Mouse (Mus musculus): Measurements from ENCODE around the gene Spata7.
A peak's percentile ranks its signal among the peaks of the same experiment; 100 is the strongest.
"Not testable (repeated sequence)": the region's sequence is repeated elsewhere in the genome, so short reads cannot be mapped to it uniquely, and the experiment has no call there.

The Spata7 gene

GRCm38 (mm10) chr12:98627392-98628259 is at the start of gene Spata7:
TSS of gene Spata7 (plus strand) at chr12:98628157.
- peak; percentile 93 for DNase-seq (ENCODE audit: low spot score)

DNA sequence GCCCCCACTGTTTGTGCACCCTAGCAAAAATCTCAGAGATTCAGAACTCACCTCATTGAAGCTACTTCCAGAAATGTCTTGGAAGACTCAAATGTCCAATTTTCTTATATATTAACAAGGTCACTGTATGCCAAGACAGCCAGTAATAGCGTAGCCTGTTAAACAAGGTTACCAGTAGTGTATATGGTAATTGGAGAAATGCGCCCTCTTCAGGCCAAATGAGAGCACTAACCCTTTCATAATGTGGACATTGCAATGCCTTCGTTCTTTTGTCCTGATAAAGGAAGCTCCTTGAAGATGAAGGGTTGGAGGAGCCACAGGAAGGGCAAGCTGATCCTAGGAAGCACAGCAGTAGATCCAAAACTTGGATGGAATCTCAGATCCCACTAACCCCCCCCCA is 42.7 kb upstream of the Spata7 start:
- DNase-seq (ENCODE audit: low spot score) = peak; percentile 64

DNA sequence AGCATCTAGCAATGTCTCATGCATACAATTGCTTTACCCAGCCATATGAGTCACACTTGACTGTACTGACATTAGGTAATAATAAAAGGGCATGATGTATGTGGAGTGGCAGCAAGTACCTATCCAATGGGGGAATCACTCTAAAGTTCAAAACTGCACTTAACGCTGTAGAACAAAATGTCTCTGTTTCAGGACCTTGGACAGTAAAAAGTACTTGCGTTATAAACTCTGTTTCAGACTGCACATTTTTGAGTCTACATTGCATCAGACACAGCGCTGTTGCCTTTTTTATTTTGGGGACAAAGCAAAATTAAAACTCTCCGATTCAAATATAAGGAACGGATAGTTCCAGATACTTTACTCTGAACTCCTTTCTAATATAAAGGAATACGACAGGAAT is 39.4 kb upstream of the Spata7 start:
- peak; percentile 49 for DNase-seq (ENCODE audit: low spot score)

DNA sequence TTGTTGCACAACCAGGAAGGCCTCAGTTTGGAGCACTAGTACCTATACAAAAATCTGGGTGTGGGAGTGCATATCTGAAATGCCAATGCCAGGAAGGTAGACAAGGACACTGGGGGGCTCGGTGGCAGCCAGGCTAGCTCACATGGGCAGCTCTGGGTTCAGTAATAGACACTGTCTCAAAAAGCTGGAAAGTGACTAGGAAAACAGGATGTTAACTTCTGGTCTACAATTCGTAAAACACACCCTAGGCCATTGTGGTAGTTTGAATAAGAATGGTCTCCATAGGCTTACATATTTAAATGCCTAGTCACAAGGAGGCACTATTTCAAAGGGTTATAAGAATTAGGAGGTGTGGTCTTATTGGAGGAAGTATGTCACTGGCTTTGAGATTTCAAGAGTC is 36.9 kb upstream of the Spata7 start:
- DNase-seq (ENCODE audit: low spot score) = no peak

DNA sequence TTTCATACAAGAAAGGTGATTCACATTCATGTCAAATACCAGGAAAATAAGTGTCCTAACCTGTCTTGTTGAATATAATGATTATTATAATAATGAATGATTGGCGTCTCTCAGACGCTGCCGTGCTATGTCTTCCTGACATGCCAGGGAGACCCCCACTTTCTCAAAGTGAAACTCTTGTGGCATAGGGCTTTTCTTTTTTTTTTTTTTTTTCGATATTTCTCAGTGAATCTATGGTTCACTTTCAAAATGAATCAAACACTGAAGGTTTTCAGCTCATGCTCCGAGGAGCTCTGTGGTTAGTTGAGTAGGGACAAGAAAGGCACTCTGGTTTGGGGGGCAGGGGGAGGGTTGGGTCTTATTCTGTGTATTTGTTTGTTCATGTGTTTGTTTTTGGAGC is 27.1 kb upstream of the Spata7 start:
- no peak for DNase-seq (ENCODE audit: low spot score)

- DNase-seq (ENCODE audit: low spot score) = no peak
Observed at GRCm38 (mm10) chr12:98602114-98602513, 25.8 kb upstream of the Spata7 start.

DNA sequence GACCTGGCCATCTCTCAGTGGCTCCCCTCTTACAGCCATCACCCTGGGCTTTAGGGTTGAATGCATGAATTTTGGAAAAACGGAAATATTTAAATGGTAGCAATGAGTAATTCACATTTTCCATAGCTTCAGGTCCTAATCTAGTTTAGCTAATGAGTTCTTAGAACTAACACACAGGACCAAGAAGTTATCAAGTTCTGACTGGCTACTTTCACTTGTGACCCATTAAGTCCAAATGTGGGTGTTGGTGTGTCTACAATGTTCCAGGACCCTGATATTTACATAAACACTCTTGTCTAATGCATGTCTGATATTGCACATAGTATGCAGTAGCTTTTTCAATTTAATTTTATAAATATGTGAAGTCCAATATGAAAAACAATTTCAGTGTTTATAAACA is 22.7 kb upstream of the Spata7 start:
- no peak for DNase-seq (ENCODE audit: low spot score)

DNA sequence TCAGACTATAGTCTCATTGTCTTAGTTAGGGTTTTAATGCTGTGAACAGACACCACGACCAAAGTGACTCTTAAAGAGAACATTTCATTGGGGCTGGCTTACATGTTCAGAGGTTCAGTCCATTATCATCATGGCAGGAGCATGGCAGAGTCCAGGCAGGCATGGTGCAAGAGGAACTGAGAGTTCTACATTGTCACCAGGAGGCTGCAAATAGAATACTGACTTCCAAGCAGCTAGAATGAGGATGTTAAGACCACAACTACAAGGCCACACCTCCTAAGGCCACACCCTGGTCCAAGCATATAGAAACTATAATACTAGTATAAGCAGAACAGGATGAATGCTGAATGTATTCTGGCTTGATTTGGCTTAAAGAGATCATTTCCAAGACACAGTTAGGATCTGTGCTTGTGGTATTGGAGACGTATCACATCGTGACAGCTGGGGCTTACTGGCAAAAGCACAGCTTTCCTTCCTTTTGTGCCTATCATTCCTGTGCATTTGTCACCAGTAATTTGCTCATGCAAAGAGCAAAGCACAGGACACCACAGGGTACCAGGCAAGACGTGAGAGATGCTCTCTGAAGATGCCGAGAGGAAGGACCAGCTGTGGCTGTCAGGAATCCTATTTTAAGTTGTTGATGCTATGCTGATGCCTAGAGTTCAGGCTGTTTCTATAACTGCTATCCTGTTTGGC is 21.2 kb upstream of the Spata7 start:
- DNase-seq (ENCODE audit: low spot score) = no peak

DNA sequence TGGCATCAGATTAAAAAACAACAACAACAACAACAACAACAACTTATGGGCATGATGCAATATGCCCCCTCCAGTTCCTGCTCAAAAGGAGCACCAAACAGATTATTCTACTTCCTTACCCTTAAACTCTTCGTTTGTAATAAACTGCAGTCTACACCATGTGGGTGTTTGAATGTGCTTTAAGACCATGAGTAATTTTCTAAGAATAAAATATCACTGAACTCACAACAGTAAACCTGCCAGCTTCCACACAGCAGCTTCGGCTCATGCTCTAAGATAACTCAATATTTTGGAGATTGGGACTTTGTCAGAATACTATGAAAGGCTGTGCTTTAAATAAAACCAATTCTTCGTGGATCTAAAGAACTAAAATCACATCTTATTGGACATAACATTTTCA is 17.6 kb upstream of the Spata7 start:
- DNase-seq (ENCODE audit: low spot score) = no peak

DNA sequence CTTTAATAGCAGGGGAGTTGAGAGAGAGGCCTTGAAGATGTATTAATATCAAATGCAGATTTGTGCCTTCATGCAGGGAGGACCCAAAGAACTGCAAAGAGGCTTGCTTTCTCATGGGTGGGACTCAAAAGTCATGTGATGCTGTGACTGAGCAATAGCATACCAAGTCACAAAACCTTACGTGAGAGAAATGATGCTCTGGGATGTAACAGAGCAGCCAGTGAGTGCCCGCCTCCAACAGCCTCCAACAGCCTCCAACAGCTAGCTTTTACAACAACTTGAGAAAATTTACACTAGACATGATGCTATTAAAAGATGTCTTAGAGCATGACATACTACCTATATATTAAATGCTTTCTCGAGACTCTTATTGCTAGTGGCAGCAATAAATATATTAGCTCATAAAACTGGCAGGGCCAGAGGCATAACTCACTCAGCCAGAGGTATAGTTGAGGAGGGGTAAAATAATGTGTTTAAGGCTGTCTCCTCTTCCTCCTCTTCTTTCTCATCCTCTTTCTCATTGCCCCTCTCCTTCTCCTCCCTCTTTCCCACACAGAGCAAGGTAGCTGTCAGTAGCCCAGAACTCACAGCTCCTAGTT is 12.9 kb upstream of the Spata7 start:
- no peak for DNase-seq (ENCODE audit: low spot score)

- DNase-seq (ENCODE audit: low spot score) = no peak
Observed at GRCm38 (mm10) chr12:98615746-98616145, 12.2 kb upstream of the Spata7 start.

DNA sequence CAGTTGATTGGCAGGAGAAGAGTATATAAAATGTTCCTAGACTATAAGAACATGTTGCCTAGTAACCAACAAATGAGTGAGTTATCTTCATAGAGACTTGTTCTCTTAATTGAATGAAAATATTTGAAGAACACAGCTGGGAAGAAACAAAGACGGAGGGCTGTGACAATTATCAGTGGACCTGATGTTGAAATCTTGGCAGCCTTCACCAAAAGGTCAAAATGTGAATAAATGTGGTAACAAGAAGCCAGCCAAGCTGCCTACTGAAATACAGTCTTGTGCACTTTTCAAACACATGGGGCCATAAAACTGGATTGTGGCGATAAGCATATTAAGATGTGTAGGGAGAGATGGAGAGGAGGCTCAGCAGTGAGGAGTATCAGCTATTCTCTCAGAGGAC is 8.5 kb upstream of the Spata7 start:
- DNase-seq (ENCODE audit: low spot score) = no peak

GRCm38 (mm10) chr12:98620922-98621321 is 7.0 kb upstream of the Spata7 start:
- DNase-seq (ENCODE audit: low spot score) = peak; percentile 41

DNA sequence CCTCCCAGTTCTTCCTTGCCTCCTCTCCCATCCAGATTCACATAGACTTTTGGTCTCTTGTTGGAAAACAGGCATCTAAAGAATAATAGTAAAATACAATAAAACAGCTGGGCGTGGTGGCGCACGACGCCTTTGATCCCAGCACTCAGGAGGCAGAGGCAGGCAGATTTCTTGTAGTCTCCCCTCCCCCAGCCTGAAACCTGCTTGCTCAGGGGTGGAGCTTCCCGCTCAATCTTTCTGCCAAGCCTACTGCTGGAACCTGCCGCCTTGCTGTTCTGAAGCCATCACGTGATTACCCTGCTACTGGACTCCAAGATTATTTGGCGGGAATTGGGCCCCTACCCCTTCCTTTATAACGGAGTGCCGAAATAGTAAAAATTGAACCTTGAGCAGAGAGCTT is 4.7 kb upstream of the Spata7 start:
- DNase-seq (ENCODE audit: low spot score) = not testable (repeated sequence)

DNA sequence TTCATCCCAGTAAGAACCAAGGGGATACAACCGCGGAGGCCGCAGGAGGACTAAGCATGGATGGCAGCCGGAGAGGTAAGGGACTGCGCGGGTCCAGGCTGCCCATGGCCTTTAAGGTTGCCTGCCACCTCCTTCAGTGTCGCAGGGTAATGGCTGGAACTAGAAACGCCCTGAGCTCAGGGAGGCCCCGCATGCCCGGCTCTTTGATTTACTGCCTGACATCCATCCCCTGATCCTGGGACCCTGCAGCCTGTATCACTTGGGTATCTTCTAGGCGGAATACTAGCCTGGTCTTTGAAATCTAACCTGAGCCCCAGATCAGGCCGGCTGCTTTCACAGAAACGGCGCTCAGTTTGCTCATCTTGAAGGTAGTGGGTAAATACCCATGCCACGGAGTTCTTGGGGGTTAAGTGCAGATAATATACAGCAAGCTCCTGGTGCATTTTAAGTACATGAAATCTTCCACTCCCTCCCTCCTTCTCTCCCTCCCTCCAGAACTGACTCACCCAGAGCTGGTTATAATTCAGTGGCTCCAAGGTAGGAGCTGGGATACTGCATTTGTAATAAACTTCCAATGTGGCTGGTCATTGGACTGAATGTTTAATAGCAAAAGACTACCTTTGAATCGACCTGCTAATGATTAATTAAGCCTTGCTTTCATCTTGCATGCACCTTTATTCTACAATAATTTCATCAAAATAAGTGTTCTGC is 458 bp downstream of the Spata7 start:
- DNase-seq (ENCODE audit: low spot score) = no peak

DNA sequence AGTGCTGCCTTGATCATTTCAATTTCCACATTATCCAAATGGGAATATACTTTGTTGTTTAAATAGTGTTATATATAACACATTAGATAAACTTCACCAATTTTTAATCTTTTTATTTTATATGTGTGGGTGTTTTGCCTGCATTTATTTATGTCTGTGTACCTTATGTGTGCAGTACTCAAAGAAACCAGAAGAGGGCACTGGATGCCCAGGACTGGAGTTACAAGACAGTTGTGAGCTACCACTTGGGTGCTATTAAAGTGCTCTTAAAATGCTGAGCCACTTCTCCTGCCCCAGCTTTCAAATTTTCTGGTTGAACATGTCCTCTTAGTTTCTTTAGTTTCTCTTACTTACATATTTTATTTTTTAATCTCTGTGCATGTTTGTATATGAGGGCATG is 16.9 kb downstream of the Spata7 start:
- no peak for DNase-seq (ENCODE audit: low spot score)

- DNase-seq (ENCODE audit: low spot score) = peak; percentile 7
Observed at GRCm38 (mm10) chr12:98656873-98657272, 28.9 kb downstream of the Spata7 start.

DNA sequence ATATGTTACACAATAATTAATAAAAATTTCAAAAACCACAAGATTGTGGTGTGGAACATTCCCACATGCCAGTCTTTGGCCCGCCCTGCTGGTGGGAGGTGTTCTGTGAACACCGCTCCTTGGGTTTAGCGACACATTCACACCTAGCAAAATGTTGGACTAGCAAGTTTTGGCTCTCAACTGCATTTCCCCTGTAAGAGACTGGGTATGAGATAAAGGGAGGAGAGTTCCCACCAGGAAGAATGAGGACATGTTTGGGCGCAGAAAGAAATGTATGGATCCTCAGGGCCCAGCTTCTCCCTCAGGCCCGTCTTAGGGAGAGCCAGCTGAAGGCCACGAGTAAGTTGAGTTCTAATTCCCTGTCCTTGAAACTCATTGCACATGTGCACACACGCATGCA is 34.7 kb downstream of the Spata7 start:
- no peak for DNase-seq (ENCODE audit: low spot score)

DNA sequence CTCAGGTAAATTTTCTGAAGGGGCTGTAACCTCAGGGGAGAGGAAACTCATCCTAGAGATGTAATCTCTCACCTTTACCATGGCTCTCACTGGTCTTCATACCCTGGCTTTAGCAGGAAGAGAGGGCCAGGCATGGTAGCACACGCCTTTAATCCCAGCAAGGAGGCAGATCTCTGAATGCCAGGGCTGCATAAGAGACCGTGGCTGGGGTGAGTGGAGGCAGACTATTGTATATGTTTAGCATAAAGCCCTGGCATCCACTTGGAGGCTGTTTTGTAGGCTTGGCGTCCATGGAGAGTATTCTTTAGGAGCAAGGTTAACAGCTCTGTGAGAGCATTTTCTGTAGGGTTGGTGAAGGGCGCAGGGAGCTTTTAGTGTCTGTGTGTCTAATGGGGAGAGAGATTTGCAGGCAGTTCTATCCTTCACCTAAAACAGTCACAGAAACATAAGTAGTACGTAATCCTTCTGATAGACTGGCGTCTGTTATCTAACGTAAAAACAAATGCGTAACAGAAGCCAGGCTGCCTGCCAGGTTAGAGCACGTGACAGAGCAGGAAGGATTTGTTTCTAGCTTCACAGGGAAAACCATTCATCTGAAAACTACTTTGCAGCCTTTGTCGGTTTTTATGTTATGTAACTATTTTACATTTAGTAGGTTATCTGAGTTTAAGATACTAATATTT is 40.3 kb downstream of the Spata7 start:
- DNase-seq (ENCODE audit: low spot score) = no peak

DNA sequence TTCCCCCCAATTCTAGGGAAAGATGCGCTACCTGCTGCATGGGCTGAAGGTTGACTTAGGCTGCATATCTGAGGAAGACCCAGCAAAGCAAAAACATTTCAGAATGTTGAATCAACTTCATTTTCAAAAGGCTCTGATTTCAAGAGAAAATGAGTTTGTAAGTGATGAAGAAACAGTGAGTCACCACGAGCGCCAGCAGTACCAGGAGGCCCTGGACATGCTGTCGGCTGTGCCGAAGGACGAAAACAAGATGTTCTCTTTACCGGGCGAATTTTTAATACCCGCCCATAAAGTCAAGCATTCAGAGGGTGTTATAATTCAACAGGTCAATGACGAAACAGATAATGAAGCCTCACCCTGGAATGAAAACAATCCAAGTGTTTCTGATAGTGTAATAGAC is 41.1 kb downstream of the Spata7 start:
- no peak for DNase-seq (ENCODE audit: low spot score)

GRCm38 (mm10) chr12:98669864-98670263 is 41.9 kb downstream of the Spata7 start:
- no peak for DNase-seq (ENCODE audit: low spot score)

DNA sequence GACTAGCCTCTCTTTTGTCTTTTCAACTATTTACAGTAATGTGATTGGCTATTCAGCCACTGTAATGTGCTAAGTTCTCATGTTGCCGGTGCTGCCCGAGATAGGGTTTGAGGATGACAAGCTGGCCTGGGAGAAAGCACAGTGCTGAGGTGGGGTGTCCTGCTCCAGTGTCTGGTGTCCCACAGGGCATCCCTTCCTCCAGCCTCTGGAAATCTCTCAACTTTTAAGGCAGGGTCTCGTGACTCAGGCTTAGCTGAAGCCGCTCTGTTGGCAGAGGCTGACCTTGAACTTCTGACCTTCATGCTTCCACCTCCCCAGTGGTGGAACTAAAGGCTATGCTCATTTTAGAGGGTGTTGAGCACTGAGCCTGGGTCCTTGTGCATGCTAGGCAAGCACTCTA is 42.5 kb downstream of the Spata7 start:
- no peak for DNase-seq (ENCODE audit: low spot score)
